Mouse (Mus musculus): ENCODE results near the gene Arid2.

Arid2 gene

DNA sequence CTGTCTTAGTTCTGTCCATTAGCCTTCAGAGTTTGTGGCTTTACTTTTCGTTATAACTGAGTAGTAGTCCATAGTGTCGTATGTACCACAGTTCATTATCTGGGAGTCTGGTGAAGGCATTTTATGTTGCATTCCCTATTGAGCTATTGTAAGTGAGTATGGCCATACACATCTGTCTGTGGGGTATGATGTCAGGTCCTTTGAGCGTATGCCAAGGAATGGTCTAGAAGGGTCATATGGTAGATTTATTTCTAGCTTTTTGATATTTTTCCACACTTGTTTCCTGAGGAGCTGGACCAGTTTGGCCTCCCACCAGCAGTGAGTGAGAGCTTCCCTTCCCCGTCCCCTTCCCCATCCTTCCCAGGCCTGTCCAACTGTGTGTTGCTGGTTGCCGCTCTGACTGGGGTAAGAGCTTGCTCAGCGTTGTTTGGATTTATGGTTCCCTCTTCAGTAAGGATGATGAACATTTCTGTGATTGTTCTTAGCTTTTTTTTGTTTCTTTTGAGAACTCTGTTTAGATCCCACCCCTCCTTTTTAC, 58.1 kb downstream of the Arid2 start:
- DNase-seq: no peak

DNA sequence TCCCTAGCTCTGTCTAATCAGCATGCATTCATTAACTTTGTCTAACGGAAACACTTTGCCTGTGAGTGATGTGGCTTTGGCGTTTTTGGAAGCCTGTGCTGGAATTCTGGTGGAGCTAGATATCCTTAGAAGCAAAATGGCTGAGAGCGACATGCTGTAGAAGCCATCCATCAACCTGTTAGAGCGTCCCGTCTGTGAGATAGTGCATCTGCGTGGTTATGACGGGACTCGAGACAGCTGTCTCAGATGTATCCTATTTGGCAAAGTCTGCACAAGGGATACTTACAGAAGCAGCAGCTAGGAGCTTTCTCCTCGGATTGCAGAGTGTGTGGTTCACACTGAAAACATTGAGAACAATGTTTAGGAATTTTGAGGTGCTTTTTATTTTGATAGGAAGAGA, 64.1 kb downstream of the Arid2 start:
- no peak for DNase-seq

DNA sequence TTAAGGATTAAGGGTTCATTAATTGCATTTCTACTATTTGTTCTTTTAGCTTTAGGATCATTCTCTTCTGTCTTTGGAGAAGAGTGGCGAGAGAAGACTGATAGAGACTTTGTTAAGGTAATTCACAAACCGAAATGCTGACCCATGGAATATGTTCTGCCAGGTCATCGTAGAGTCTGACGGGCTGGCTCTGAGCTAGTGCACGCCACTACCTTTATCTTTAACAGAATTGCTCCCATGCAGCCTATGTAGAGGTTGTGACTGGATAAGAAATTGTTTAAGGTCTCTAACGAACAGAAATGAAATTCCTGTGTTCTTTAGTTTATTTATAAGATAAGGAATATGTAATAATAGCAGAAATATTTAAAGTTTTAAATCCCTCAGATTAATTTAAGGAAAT, 71.6 kb downstream of the Arid2 start:
- DNase-seq: no peak

DNA sequence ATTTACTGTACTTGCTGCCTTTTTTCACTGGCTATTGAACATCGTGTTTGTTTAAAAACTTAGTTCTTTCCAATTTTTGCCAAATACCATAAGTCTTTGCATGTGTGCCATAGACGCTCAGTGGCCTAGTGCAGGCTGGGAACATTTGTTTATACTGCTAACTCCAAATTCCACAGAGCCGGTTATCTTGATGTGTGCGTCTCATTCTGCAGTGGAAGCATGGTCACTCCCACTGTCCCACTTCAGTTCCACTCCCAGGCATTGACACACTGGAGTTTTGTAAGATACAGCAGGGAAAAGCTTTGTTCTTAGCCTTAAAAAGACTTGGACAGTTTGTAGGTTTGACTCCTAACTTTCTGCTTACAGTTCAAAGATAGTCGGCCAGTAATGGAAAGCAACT, 73.3 kb downstream of the Arid2 start:
- DNase-seq: no peak

DNA sequence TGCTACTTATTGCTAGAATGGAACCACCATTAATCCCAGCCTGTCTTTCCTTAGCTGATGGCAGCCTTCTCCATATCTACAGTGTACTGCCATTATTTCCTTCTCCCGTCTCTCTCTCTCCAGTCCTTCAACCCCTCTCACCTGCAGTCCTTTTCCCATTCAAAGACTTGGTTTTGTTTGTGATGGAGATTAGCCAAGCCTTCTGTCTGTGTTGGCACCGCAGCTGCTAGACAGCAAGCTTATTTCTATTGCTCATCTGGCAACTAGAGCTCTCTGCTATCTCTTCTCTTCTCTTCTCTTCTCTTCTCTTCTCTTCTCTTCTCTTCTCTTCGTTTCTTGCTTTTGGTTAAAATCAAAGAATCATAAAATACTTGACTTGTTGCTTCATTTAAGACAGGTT, 78.0 kb downstream of the Arid2 start:
- no peak for DNase-seq

DNA sequence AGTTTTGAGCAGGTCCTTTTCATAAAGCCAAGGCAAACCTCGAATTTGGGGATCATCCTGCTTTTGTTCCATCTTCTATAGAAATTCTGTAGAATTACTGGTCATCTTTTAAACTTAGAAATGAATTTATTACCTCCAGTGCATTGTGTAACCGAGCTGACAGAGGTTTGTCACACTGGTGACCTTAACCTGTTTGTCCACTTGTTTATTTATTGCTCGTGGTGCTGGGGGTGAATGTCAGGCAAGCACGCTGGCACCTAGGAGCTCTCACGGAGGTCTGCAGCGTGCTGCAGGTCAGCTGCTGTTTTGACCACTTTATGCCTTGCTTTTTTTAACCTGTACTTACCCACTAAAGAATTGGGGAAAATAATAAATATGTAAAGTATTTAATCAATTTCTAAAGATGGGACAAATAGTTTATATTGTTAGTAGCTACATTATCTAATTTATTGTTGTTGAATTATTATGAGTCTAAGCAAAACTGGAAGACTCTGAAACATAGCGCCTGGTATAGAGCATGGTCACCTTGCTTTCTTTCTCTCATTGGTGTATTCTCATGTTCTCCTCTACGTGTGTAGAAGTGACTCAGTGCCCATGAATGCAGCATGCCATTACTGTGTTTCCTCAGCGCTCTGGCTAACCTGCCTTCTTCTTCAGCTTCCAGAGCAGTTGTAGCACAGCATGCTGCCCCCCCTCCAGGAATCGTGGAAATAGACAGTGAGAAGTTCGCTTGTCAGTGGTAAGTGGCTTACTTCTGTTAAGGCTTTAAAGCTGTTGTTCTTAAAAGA, 79.1 kb downstream of the Arid2 start:
- no peak for DNase-seq

DNA sequence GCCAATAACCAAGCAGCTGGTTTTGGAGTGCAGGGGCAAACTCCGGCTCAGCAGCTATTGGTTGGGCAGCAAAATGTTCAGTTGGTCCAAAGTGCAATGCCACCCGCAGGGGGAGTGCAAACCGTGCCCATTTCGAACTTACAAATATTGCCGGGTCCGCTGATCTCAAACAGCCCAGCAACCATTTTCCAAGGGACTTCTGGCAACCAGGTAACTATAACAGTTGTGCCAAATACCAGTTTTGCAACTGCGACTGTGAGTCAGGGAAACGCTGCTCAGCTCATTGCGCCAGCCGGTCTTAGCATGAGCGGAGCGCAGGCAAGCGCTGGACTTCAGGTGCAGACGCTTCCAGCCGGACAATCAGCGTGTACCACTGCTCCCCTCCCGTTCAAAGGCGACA, 84.0 kb downstream of the Arid2 start:
- no peak for DNase-seq

DNA sequence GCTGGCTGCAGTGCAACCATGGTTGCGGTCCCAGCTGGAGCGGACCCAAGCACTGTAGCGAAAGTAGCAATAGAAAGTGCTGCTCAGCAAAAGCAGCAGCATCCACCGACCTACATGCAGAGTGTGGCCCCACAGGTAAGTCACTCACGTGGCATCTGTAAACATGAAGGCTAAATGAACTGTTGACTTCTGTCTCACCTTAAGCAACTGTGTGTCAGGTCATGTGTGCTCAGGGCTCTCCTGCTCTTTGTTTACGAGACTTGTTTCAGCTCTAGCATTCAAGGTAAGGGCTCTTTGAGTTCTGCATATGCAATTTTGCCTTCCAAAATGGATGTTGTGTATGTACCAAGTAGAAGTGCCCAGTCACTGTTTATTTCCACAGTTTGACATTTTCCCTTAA, 85.3 kb downstream of the Arid2 start:
- DNase-seq: no peak

DNA sequence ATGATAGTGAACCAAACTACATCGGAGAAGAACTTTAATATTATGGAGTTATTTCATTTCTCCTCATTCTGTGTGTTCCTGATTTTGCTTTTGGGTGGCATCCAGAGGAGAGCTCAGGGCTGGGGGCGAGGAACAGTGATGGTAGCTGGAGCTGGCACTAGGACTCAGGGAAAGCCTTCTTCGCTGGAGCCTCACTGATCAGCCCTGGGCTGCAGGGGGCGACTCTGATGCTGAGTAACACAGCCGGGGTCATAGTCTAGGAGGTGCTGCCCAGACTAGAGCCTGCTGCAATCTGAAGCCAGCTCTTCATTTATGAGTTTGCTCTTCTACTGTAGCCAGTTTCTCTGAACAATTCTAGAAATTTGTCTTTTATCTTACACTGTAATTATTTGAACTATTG, 85.8 kb downstream of the Arid2 start:
- no peak for DNase-seq

DNA sequence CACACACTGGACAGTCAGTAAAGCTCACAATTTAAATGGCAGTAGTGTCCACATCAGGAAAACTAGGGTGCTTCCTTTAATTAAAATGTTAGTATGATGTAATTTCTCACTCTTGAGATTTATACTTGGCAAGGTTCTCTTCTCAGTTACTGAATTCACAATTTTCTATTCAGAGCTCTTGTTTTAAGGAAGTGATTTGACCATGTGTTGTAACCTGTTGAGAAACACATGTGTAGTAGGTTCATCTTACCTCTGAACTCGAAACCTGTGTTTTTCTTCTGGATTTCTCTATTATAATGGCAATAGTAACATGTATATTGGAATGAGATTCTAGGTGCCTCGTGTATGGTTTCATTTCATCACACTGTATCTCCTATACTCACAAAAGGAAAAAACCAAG, 88.9 kb downstream of the Arid2 start:
- no peak for DNase-seq

DNA sequence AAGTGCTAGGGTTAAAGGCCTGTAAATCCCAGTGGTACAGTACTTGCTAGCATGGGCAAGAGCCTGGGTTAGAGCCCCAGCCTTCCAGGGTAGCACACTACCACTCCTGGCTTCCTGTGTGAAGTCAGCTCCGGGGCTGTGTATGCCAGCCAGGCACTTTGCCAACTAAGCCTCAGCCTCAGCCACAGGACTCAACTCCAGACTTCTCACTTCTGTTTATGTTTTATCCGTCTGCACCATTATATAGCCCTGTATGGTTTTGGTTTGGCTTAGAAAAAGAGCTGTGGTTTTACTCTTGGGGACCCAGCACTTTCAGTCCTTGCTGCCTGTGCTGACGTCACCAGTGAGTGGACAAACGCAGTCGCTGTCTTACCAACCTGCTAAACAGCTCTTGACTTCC, 89.9 kb downstream of the Arid2 start:
- DNase-seq: peak; percentile 17

DNA sequence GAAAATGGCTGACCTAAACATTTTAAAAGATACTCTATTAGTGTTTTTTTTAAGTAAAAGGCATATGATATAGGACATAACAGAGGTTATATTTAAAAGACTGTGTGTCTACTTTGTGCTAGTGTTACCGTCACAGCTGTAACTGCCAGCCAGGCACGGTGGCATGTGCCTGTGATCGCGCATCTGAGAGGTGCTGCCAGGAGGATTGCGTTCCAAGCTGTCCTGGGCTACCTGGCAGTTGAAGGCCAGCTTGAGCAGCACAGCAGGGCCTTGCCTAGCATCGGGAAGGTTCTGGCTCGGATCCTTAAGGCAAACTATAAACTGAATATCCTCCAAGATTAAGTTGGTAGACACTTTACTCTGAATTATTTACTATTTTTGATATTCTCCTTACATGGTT, 90.4 kb downstream of the Arid2 start:
- DNase-seq: peak; percentile 45

DNA sequence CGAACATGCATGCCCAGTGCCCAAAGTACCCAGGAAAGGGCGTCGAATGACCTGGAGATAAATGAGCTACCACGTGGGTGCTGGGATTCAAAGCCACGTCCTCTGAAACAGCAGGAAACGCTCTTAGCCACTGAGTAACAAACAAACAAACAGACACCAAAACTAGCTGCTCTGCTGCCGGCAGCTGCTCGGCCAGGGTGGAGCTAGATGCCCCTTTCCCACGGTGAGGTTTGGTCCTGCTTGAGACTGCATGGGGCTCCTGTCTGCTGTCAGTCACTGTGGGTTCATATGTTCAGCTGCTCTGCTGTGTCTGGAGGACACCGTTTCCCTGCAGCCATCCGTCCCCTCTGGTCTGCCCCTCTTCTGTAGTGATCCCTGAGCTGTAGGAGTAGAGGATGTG, 94.9 kb downstream of the Arid2 start:
- DNase-seq: no peak

DNA sequence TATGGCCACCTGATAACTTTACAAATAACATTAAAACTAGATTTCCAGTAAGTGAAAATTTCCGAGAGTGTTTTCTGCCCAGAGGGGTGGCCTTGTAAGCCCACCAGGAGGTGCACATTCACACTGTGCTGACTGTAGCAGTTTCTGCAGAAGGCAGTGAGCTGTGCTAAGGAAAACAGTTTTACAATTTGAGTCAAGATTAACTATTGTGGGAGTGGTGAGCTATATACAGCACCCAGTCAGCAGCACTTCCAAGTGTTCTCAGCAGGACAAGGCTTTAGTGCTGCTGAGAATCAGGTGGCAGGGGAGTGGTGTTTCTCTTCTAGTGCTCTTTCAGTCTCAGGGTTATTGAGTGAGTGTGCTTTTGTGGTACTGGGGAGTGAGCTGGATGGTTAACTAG, 101.2 kb downstream of the Arid2 start:
- no peak for DNase-seq

DNA sequence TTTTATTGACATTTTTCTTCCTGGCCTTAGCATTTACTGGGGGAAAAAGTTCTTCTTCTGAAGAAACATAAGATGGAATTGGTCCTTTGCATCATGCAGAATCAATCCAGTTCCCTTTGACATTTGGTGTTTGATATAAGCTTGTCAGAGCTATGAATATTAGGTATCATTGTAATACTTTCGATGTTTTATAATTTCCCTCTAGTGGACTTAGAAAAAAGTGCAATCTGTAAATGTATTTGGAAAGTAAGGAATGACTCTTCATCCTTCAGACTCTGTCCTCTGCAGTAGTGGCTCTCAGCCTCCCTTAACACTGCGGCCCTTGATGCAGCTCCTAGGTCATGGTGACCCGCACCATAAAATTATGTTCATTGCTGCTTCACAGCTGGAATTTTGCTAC, 105.6 kb downstream of the Arid2 start:
- no peak for DNase-seq

DNA sequence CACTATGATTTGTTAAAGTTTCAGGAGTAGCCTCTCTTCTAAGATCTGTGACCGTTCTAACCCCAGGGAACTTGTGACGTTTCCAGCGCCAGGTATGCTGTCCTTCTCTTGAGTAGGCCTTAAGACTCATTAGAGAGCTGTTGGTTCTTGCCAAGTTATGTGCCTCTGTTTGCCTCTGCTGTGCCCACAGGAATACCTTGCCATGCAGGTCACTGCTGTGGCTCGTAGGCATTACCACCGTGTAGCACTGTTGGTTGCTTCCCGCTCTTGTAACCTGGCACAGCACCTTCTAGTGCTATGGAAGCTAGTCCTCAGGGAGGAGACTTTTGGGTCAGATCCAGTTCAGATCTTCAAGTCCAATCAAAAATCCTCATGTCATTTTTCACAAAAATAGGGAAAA, 107.8 kb downstream of the Arid2 start:
- DNase-seq: no peak

DNA sequence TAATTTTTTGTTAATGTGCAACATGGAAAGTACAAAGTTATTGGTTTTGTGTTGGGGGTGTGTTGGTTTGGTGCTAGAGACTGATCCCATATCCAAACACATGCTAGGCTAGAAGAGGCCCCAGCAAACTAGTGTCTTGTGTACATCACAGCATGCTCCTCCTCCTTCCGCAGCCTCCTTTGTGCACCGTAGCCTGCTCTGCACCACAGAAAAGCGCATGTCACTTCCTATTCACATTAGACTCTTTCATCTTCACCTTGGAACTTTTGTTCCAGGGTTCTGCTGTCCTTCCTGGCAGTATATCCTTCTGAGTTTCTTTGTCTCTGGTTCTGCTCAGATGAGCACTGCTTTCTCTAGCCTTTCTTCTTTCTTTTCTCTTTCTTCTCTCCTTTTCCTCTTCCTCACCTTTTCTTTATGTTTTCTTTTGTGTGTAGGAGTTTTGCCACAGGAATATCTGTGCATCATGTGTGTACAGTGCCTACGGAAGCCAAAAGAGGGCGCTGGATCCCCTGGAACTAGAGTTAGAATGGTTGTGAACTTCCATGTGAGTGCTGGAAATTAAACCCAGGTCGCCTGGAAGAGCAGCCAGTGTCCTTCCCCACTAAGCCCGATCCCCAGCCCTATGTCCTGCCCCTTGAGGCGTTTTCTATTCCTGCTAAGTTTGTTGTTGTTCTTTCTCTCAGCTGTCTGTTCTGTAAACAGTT, 109.5 kb downstream of the Arid2 start:
- DNase-seq: no peak

DNA sequence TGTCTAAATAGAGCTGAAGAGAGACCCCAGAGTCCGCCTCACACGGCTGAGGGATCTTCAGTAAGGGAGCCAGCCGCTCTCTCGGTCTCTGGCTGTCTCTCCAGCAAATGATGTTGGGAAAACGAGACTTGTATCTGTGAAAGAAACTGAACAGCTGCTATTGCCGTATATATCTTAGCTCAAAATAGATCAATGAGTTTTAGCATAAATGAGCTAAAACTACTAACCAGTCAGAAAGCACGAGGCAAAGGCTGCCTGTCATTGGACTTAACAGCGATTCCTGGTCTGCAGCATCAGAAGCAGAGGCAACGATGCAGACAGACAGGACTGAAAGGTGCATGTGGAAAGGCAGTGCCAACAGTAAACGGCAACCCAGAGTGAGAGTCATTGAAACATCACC, 111.0 kb downstream of the Arid2 start:
- no peak for DNase-seq

DNA sequence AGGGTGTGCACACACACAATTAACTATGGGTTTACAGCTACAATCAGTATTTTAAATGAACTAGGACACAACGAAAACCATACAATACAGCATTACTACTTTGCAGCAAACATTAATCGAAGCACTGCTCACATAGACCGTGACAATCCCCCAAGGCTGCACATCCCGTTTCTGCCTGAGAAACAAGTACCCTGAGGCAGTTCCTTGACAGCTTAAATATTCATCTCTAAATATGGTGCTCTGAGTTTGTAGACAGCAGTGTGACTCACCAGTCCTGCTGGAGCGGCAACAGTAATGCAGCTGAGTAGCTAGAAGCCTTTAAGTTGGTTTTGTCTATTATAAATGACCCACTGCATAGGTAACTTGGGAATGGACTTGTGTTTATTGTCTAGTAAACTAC, 118.2 kb downstream of the Arid2 start:
- DNase-seq: no peak

DNA sequence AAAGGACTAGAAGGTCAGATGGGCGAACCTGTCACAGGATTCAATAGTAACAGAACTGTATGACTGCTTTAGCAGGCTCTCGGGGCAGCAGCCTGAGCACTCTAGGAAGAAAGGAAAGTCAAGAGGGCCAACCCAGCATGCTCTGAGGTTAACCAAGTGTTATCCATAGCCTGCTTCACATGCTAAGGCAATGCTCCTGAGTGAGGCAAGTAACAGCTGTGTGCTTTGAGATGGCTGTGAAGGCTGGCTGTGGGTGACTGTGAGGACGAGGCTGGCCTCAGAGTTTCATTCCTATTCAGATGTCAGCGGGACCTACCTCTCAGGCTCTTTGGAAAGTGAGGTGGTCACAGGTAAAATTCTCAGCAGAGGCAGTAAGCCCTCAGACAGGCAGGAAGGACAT, 118.9 kb downstream of the Arid2 start:
- no peak for DNase-seq

DNA sequence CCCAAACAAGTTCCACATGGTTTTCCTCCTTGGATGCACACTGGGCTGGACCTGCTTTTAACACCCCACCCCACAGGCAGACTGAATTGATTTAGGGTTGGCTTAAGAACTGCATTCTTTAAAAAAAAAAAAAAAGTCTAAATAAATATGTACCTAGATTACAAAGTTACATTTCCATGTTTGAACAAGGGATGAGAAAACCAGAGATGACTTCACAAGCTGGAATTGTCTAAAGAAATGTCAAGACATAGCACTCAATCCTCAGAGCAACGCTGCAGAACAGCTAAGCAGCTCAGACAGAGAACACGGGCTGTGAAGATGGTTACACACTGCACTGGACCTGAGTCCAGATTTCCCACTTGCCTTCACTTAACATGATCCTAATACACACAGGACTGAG, 119.8 kb downstream of the Arid2 start:
- DNase-seq: no peak

DNA sequence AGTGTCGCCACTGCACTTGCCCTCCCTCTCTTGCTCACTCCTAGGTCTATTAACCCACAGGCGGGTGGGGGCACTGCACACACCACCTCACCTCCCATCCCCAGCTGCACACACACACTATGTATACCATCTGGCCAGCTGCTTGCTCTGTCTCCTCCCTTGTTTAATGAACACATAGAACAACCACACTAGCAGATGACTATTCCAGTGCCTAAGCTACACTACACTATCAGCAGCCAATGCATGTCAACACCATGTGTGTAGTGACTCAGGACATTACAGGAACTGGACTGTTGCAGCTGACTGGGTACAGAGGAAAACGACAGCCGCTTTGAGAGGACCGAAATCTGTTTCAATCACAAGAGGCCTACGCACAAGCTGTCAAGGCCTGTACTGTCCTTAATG, 121.4 kb downstream of the Arid2 start:
- DNase-seq: no peak

DNA sequence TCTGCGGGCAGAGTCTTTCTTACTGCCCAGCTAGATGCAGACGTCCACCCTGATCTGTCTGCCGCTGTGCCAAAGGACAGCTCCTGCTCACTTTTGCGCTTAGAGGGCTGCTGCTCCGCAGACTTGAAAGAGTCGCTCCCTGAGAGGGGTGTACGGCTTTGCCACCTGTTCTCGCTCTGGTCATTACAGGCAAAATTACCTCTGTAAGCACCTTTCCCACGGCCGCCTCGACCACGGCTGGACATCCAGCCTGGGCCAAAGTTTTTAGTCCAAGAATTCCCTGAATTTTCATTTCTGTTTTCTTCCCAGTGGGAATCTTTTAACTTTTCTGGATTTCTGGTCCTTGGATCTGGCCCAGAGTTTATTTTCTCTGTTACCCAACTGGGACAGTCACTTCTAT, 130.8 kb downstream of the Arid2 start:
- DNase-seq: no peak

DNA sequence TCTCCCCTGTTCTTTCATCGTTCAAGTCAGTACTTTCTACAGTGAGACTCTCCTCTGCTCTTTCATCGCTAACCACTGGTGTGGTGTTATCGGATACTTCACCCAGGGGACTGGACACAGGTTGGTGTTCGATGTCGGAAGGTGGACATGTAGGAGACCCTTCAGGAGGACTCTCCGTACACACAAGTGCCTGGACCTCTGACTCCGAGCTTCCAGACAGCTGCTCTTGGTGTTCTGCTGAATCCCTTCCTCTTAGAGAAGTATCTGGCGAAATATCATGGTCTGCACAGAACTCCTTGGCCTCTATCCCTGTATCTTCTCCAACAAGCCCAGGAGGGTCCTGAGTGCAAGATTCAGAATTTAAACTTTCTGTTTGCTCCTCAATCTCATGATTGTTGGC, 132.6 kb downstream of the Arid2 start:
- DNase-seq: no peak

DNA sequence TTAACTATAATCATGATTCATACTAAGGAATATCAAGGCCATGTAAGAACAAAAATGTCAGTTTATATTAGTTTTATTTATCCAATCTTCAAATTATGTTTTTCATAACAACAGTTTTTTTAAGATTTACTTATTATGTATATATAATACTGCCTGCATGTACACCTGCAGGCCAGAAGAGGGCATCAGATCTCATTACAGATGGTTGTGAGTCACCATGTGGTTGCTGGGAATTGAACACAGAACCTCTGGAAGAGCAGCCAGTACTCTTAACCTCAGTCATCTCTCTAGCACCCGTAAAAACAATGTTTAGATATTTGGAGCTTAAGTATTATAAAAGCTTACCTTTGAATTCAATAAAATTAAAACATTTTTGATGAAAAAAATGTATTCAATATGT, 146.9 kb downstream of the Arid2 start:
- no peak for DNase-seq

Data from cerebellum, adult 11 months (tissue).